Mouse (Mus musculus): ENCODE results near the gene Ddah2. TPM values are rescaled to one million over a fixed set of nuclear protein-coding genes. Genes with fewer than 3 reads are reported as not detected.

The Ddah2 gene
- polyA plus RNA-seq, 1 experiment, result 52.8 TPM

DNA sequence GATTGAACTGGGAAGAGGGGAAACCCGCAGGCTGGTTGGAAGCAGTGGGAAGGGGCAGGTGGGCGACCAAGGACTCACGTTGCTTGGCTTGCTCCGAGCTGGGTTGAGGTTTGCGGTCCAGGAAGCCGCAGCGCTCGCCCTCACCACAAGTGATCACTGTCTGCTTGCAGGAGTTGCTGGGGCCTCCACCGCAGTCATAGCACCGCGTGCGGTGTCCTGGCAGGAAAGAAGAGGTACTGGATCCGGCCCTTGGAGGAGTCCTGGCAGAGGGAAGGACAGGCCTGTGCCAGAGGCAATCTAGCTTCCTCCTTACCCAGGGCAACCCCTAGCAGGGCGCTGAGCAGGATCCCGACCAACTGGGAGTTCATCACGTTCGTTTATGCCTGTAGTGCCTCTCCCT, 15.3 kb downstream of the Ddah2 start:
- TF ChIP-seq CTCF (IDR thresholded peaks at IDR 0.05; ENCODE audit: borderline replicate concordance, insufficient read depth, low read length) (no peak), POLR2A (IDR thresholded peaks at IDR 0.05; ENCODE audit: low read depth, low read length) (no peak)
- H3K4me1 ChIP-seq (ENCODE audit: control insufficient read depth, insufficient read depth, low read length), result no peaks in the 10 kb centered on the region
- H3K27ac ChIP-seq (ENCODE audit: insufficient read depth, low read length), result no peak overlapping the region
- H3K4me3 ChIP-seq (ENCODE audit: insufficient read depth, low read length), result no peak overlapping the region

GRCm38 (mm10) chr17:35076507-35077176, 17.8 kb downstream of the Ddah2 start, which contains the start of gene Ly6g6e:
TSS of gene Ly6g6e (plus strand) at chr17:35076902.
- Histone ChIP-seq H3K4me3 (ENCODE audit: insufficient read depth, low read length) (no peak within 1 kb of the TSS), H3K4me1 (ENCODE audit: control insufficient read depth, insufficient read depth, low read length) (no peaks in the 10 kb centered on the region), H3K27ac (ENCODE audit: insufficient read depth, low read length) (no peak within 1 kb of the TSS)
- no peak for TF ChIP-seq POLR2A (IDR thresholded peaks at IDR 0.05; ENCODE audit: low read depth, low read length)
- no peak for TF ChIP-seq CTCF (IDR thresholded peaks at IDR 0.05; ENCODE audit: borderline replicate concordance, insufficient read depth, low read length)

DNA sequence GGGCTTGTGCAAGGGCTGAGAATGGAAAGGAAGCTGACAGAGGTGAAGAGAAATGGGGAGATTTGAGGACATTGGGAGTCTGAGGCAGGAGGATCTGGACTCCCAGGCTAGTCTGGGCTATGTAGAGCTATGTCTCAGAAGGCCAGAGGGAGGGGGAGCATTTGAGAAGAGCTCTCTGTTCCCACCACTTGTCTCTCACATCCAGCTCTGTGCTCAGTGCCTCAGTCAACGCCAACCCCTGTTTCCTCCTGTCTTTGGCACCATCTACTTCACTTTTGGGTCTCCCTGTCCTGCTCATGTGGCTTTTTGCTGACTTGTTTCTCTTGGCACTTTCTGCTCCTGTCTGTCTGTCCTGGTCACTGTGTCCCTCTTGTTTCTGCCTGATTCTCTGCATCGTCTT, 18.4 kb downstream of the Ddah2 start:
- no peak overlapping the region for H3K4me3 ChIP-seq (ENCODE audit: insufficient read depth, low read length)
- TF ChIP-seq CTCF (IDR thresholded peaks at IDR 0.05; ENCODE audit: borderline replicate concordance, insufficient read depth, low read length) (no peak), POLR2A (IDR thresholded peaks at IDR 0.05; ENCODE audit: low read depth, low read length) (no peak)
- no peak overlapping the region for H3K27ac ChIP-seq (ENCODE audit: insufficient read depth, low read length)
- no peaks in the 10 kb centered on the region for H3K4me1 ChIP-seq (ENCODE audit: control insufficient read depth, insufficient read depth, low read length)

GRCm38 (mm10) chr17:35077786-35078233, 19.0 kb downstream of the Ddah2 start, which contains the start of gene Ly6g6d:
TSS of gene Ly6g6d (minus strand) at chr17:35078065.
- no peak within 1 kb of the TSS for H3K4me3 ChIP-seq (ENCODE audit: insufficient read depth, low read length)
- H3K4me1 ChIP-seq (ENCODE audit: control insufficient read depth, insufficient read depth, low read length), result no peaks in the 10 kb centered on the region
- H3K27ac ChIP-seq (ENCODE audit: insufficient read depth, low read length), result no peak within 1 kb of the TSS
- TF ChIP-seq CTCF (IDR thresholded peaks at IDR 0.05; ENCODE audit: borderline replicate concordance, insufficient read depth, low read length) (peak; percentile 37; the same call in 1 of the 2 replicates), POLR2A (IDR thresholded peaks at IDR 0.05; ENCODE audit: low read depth, low read length) (no peak)

GRCm38 (mm10) chr17:35079778-35080177, 20.9 kb downstream of the Ddah2 start:
- Histone ChIP-seq H3K4me3 (ENCODE audit: insufficient read depth, low read length) (no peak overlapping the region), H3K27ac (ENCODE audit: insufficient read depth, low read length) (no peak overlapping the region), H3K4me1 (ENCODE audit: control insufficient read depth, insufficient read depth, low read length) (no peaks in the 10 kb centered on the region)
- TF ChIP-seq CTCF (IDR thresholded peaks at IDR 0.05; ENCODE audit: borderline replicate concordance, insufficient read depth, low read length) (no peak), POLR2A (IDR thresholded peaks at IDR 0.05; ENCODE audit: low read depth, low read length) (no peak)

DNA sequence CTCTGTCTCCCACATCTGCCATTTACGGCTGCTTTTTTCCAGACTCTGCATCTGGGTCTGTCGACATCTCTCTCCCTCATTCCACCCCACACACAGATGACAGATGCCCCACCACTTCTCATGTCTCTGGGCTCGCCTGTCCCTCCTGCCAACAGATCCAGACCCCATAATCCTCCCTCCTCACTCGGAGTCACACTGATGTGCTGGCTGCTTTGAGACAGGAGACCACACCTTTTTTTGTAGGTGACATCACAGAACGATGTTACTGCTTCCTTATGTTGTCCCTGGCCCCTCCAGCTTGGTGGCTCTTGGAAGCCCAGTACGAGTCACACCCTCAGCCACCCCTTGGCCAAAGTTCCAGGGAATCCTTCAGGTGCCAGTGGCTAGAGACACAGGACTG, 21.4 kb downstream of the Ddah2 start:
- no peak overlapping the region for H3K27ac ChIP-seq (ENCODE audit: insufficient read depth, low read length)
- no peak for TF ChIP-seq CTCF (IDR thresholded peaks at IDR 0.05; ENCODE audit: borderline replicate concordance, insufficient read depth, low read length)
- TF ChIP-seq POLR2A (IDR thresholded peaks at IDR 0.05; ENCODE audit: low read depth, low read length), result no peak
- H3K4me1 ChIP-seq (ENCODE audit: control insufficient read depth, insufficient read depth, low read length), result no peaks in the 10 kb centered on the region
- H3K4me3 ChIP-seq (ENCODE audit: insufficient read depth, low read length), result no peak overlapping the region

- no peak overlapping the region for H3K27ac ChIP-seq (ENCODE audit: insufficient read depth, low read length)
Observed at GRCm38 (mm10) chr17:35080710-35081109, 21.9 kb downstream of the Ddah2 start.

GRCm38 (mm10) chr17:35082841-35083576, 24.2 kb downstream of the Ddah2 start:
- Histone ChIP-seq H3K4me3 (ENCODE audit: insufficient read depth, low read length) (no peak overlapping the region), H3K27ac (ENCODE audit: insufficient read depth, low read length) (no peak overlapping the region), H3K4me1 (ENCODE audit: control insufficient read depth, insufficient read depth, low read length) (no peaks in the 10 kb centered on the region)
- no peak for TF ChIP-seq POLR2A (IDR thresholded peaks at IDR 0.05; ENCODE audit: low read depth, low read length)
- TF ChIP-seq CTCF (IDR thresholded peaks at IDR 0.05; ENCODE audit: borderline replicate concordance, insufficient read depth, low read length), result no peak

More at GRCm38 (mm10) chr17:35080710-35081109, 21.9 kb downstream of the Ddah2 start:
- Histone ChIP-seq H3K4me1 (ENCODE audit: control insufficient read depth, insufficient read depth, low read length) (no peaks in the 10 kb centered on the region), H3K4me3 (ENCODE audit: insufficient read depth, low read length) (no peak overlapping the region)
- TF ChIP-seq CTCF (IDR thresholded peaks at IDR 0.05; ENCODE audit: borderline replicate concordance, insufficient read depth, low read length) (no peak), POLR2A (IDR thresholded peaks at IDR 0.05; ENCODE audit: low read depth, low read length) (no peak)

DNA sequence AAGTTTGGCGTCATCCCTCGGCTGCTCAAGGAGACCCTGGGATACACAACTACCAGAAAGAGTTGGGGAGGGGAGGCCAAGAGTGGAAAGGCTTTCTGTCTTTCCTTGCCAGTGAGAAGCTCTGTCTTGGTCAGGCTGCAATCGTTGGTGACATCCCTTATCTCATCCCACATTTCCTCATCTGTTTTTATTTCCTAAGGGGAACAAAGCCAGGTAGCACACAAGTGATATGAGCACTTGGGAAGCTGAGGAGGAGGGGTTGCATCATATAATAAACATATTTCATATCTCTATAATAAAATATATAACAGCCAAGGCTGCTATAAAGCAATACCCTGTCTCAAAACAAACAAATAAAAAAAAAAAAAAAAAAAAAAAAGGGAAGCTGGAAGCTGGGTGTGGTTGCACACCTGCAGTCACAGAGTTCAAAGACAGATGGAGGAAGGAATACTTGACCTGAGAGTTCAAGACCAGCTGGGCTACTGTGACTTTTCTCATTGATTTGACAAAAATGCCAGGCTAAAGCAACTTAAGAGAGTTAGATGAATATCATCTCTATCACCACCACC, 25.2 kb downstream of the Ddah2 start:
- no peak for TF ChIP-seq POLR2A (IDR thresholded peaks at IDR 0.05; ENCODE audit: low read depth, low read length)
- no peak for TF ChIP-seq CTCF (IDR thresholded peaks at IDR 0.05; ENCODE audit: borderline replicate concordance, insufficient read depth, low read length)
- Histone ChIP-seq H3K27ac (ENCODE audit: insufficient read depth, low read length) (no peak overlapping the region), H3K4me1 (ENCODE audit: control insufficient read depth, insufficient read depth, low read length) (no peaks in the 10 kb centered on the region), H3K4me3 (ENCODE audit: insufficient read depth, low read length) (no peak overlapping the region)

All from embryonic fibroblast, embryonic 13.5 days (primary cell).